Comparison of ENCODE assay signal across 16 mouse cellular contexts in genomic region chr6:146550421-146550820, GRCm38 (mm10).
"Had no signal": no experiment of that assay in that cellular context is flagged by ENCODE, and none has a peak within 500 bp of the region (broad histone marks: within the 10 kb centered on the region; RNA-seq: fewer than 3 reads in every experiment).

No protein-coding gene starts in this region.

- H3K4me2 ChIP-seq: kidney, embryonic 15.5 days; liver, embryonic 13.5 days; midbrain, embryonic 13.5 days had no signal

- ATAC-seq: midbrain, embryonic 13.5 days had no signal

- H3K4me1 ChIP-seq: kidney, embryonic 15.5 days; liver, embryonic 13.5 days; midbrain, embryonic 13.5 days had no signal

- H3K27me3 ChIP-seq: kidney, embryonic 15.5 days; liver, embryonic 13.5 days; midbrain, embryonic 13.5 days had no signal

- H3K9ac ChIP-seq: kidney, embryonic 15.5 days; liver, embryonic 13.5 days; midbrain, embryonic 13.5 days had no signal

- H3K4me3 ChIP-seq: kidney, embryonic 15.5 days; left cerebral cortex, adult 2 months; liver, embryonic 13.5 days; midbrain, embryonic 13.5 days had no signal

- H3K27ac ChIP-seq: kidney, embryonic 15.5 days; left cerebral cortex, adult 2 months; liver, embryonic 13.5 days; midbrain, embryonic 13.5 days; stomach, postnatal 0 days had no signal

- DNase-seq: kidney, adult 11 months; kidney, adult 8-10 months; kidney, postnatal 10 days; kidney, postnatal 36 days; layer of hippocampus, postnatal 36 days; liver, embryonic 13.5 days; lung, adult 2 months; right cerebral cortex, postnatal 14 days; right cerebral cortex, postnatal 4 days; thymus, adult 2 months; thymus, postnatal 14 days; thymus, postnatal 4 days had no signal

- H3K9me3 ChIP-seq: kidney, embryonic 15.5 days; liver, embryonic 13.5 days; midbrain, embryonic 13.5 days had no signal
